ENCODE assay signal across 13 mouse cellular contexts in genomic region chr1:165590760-165591159, GRCm38 (mm10). TPM values are rescaled to one million over a fixed set of nuclear protein-coding genes. Genes with fewer than 3 reads are reported as not detected.
DNase-seq lines count a peak whose midpoint lies in the region; ATAC-seq and TF ChIP-seq lines count a peak whose summit lies in the region.
"Had no signal": no experiment of that assay in that cellular context is flagged by ENCODE, and none has a peak within 500 bp of the region (broad histone marks: within the 10 kb centered on the region; RNA-seq: fewer than 3 reads in every experiment).

No protein-coding gene starts in this region.

- 26% methylated on average over 8 of the region's 8 CpGs for WGBS in heart, adult 2 months
- 73% methylated on average over 8 of the region's 8 CpGs for WGBS in kidney, embryonic 15.5 days
- 82% methylated on average over 8 of the region's 8 CpGs for WGBS in midbrain, embryonic 11.5 days
- WGBS in midbrain, postnatal 0 days: 82% methylated on average over 8 of the region's 8 CpGs
- 70% methylated on average over 8 of the region's 8 CpGs for WGBS in stomach, embryonic 14.5 days

- TF ChIP-seq EP300 in heart, adult 2 months (IDR thresholded peaks at IDR 0.05; ENCODE audit: insufficient read depth, low read depth, low read length): no peak

- H3K36me3 ChIP-seq in heart, adult 2 months (ENCODE audit: control insufficient read depth, insufficient read depth, low read length): no peaks in the 10 kb centered on the region
- peaks cover 53% of the 10 kb centered on the region for H3K36me3 ChIP-seq in kidney, embryonic 15.5 days
- H3K36me3 ChIP-seq in midbrain, embryonic 11.5 days (ENCODE audit: control insufficient read depth, insufficient read depth, low read length): peaks cover 7% of the 10 kb centered on the region; the same call in 1 of the 2 replicates
- H3K36me3 ChIP-seq in midbrain, postnatal 0 days (ENCODE audit: insufficient read depth, low read length): peaks cover 29% of the 10 kb centered on the region
- peaks cover 38% of the 10 kb centered on the region for H3K36me3 ChIP-seq in stomach, embryonic 14.5 days (ENCODE audit: control insufficient read depth, insufficient read depth, low read length)

- no peak for DNase-seq in heart, adult 2 months
- no peak for DNase-seq in heart, adult 8-10 months (ENCODE audit: low spot score)
- DNase-seq in kidney, adult 9 months: no peak
- peak; percentile 62 for DNase-seq in midbrain, embryonic 11.5 days (ENCODE audit: low spot score, missing footprints)
- DNase-seq in midbrain, postnatal 0 days (ENCODE audit: low spot score): no peak
- no peak for DNase-seq in spleen, postnatal 14 days (ENCODE audit: low spot score in 2 of 2)
- DNase-seq: cerebellum, postnatal 10 days; liver, embryonic 13.5 days; retina, postnatal 1 day had no signal

- no peak for TF ChIP-seq POLR2A in heart, adult 2 months (IDR thresholded peaks at IDR 0.05; ENCODE audit: insufficient read depth, low read depth, low read length)

- ATAC-seq in kidney, embryonic 15.5 days (replicated peaks; ENCODE audit: low FRiP score): no peak
- ATAC-seq in midbrain, embryonic 11.5 days (ENCODE audit: low FRiP score): no peak
- no peak for ATAC-seq in midbrain, postnatal 0 days (ENCODE audit: low FRiP score)
- no peak for ATAC-seq in stomach, embryonic 14.5 days (ENCODE audit: insufficient number of reproducible peaks, insufficient read depth, low FRiP score, low read depth)

- H3K4me1 ChIP-seq in heart, adult 2 months (ENCODE audit: control insufficient read depth, insufficient read depth, low read length): peaks cover 5% of the 10 kb centered on the region
- peaks cover 53% of the 10 kb centered on the region for H3K4me1 ChIP-seq in kidney, embryonic 15.5 days
- no peaks in the 10 kb centered on the region for H3K4me1 ChIP-seq in midbrain, embryonic 11.5 days (ENCODE audit: control insufficient read depth, insufficient read depth, low read length)
- H3K4me1 ChIP-seq in midbrain, postnatal 0 days (ENCODE audit: insufficient read depth, low read length): no peaks in the 10 kb centered on the region
- H3K4me1 ChIP-seq in stomach, embryonic 14.5 days (ENCODE audit: control insufficient read depth, insufficient read depth, low read length): peaks cover 15% of the 10 kb centered on the region

- no peaks in the 10 kb centered on the region for H3K9me3 ChIP-seq in kidney, embryonic 15.5 days (replicated peaks)
- H3K9me3 ChIP-seq in midbrain, embryonic 11.5 days (ENCODE audit: control insufficient read depth, low read length): no peaks in the 10 kb centered on the region
- H3K9me3 ChIP-seq in midbrain, postnatal 0 days (ENCODE audit: low read length): no peaks in the 10 kb centered on the region
- H3K9me3 ChIP-seq in stomach, embryonic 14.5 days (ENCODE audit: control insufficient read depth, low read depth, low read length): no peaks in the 10 kb centered on the region
- H3K9me3 ChIP-seq: hindbrain, embryonic 15.5 days; liver, embryonic 13.5 days; midbrain, embryonic 10.5 days had no signal

- H3K4me2 ChIP-seq in kidney, embryonic 15.5 days: no peak overlapping the region
- no peak overlapping the region for H3K4me2 ChIP-seq in midbrain, embryonic 11.5 days
- H3K4me2 ChIP-seq in midbrain, postnatal 0 days (ENCODE audit: low read depth, low read length, poor library complexity, severe bottlenecking): no peak overlapping the region
- H3K4me2 ChIP-seq in stomach, embryonic 14.5 days (replicated peaks; ENCODE audit: low read depth, low read length): no peak overlapping the region
- H3K4me2 ChIP-seq: hindbrain, embryonic 15.5 days; liver, embryonic 13.5 days had no signal

- intact Hi-C loops in heart, adult 2 months (cut with DNase I): no loop called here

- no peak for TF ChIP-seq CTCF in heart, adult 2 months (IDR thresholded peaks at IDR 0.05)
- TF ChIP-seq CTCF in midbrain, postnatal 0 days (IDR thresholded peaks at IDR 0.05): no peak

- no peak overlapping the region for H3K4me3 ChIP-seq in heart, adult 2 months
- H3K4me3 ChIP-seq in kidney, embryonic 15.5 days (replicated peaks): no peak overlapping the region
- no peak overlapping the region for H3K4me3 ChIP-seq in midbrain, embryonic 11.5 days (ENCODE audit: low read depth, low read length)
- no peak overlapping the region for H3K4me3 ChIP-seq in midbrain, postnatal 0 days (ENCODE audit: low read depth, low read length)
- H3K4me3 ChIP-seq in stomach, embryonic 14.5 days (ENCODE audit: low read depth, low read length): no peak overlapping the region
- H3K4me3 ChIP-seq: hindbrain, embryonic 15.5 days; liver, embryonic 13.5 days; midbrain, embryonic 10.5 days had no signal

- H3K79me2 ChIP-seq in heart, adult 2 months (replicated peaks; ENCODE audit: control insufficient read depth, insufficient read depth, low read length): no peaks in the 10 kb centered on the region

- no peak overlapping the region for H3K9ac ChIP-seq in heart, adult 2 months (ENCODE audit: low read depth, low read length)
- H3K9ac ChIP-seq in kidney, embryonic 15.5 days: no peak overlapping the region
- no peak overlapping the region for H3K9ac ChIP-seq in midbrain, embryonic 11.5 days (ENCODE audit: low read length)
- no peak overlapping the region for H3K9ac ChIP-seq in midbrain, postnatal 0 days (replicated peaks; ENCODE audit: low read length, poor library complexity, severe bottlenecking)
- H3K9ac ChIP-seq in stomach, embryonic 14.5 days (replicated peaks; ENCODE audit: low read depth, low read length): no peak overlapping the region
- H3K9ac ChIP-seq: hindbrain, embryonic 15.5 days; liver, embryonic 13.5 days had no signal

- H3K27me3 ChIP-seq in heart, adult 2 months (ENCODE audit: control insufficient read depth, insufficient read depth, low read length): no peaks in the 10 kb centered on the region
- no peaks in the 10 kb centered on the region for H3K27me3 ChIP-seq in kidney, embryonic 15.5 days
- no peaks in the 10 kb centered on the region for H3K27me3 ChIP-seq in midbrain, embryonic 11.5 days (ENCODE audit: control insufficient read depth, insufficient read depth, low read length)
- no peaks in the 10 kb centered on the region for H3K27me3 ChIP-seq in midbrain, postnatal 0 days (ENCODE audit: insufficient read depth, low read length)
- H3K27me3 ChIP-seq in stomach, embryonic 14.5 days (ENCODE audit: control insufficient read depth, insufficient read depth, low read length): no peaks in the 10 kb centered on the region
- H3K27me3 ChIP-seq: hindbrain, embryonic 15.5 days; liver, embryonic 13.5 days had no signal

- H3K27ac ChIP-seq in heart, adult 2 months: peak overlapping the region; percentile 92
- peak overlapping the region; percentile 88 for H3K27ac ChIP-seq in kidney, embryonic 15.5 days
- no peak overlapping the region for H3K27ac ChIP-seq in midbrain, embryonic 11.5 days (ENCODE audit: low read depth, low read length)
- no peak overlapping the region for H3K27ac ChIP-seq in midbrain, postnatal 0 days (ENCODE audit: low read depth, low read length)
- H3K27ac ChIP-seq in stomach, embryonic 14.5 days (ENCODE audit: low read length): peak overlapping the region; percentile 5; the same call in 1 of the 2 replicates
- H3K27ac ChIP-seq: hindbrain, embryonic 15.5 days; midbrain, embryonic 10.5 days had no signal

RNA-seq across cellular contexts. Expression of gene Mpzl1, which starts 43.6 kb away (rescaled TPM):
- total RNA-seq in heart, adult 2 months (2021): 10 to 100 TPM; 15.1 to 19.7 TPM
- 18.3 and 25.6 TPM in 2 replicates for polyA plus RNA-seq in heart, adult 2 months (2012; rRNA removed)
- 10 to 100 TPM; 12.3 to 13.6 (median 12.4) TPM for total RNA-seq in heart, adult 8-10 months (2022)
- 203 and 207 TPM in 2 replicates for polyA plus RNA-seq in kidney, embryonic 15.5 days (2015; fragmentation: Nextera tagmentation; extraction: Ambion mirVana)
- polyA plus RNA-seq in midbrain, embryonic 11.5 days (2014; fragmentation: Nextera tagmentation; extraction: Ambion mirVana): 141 and 144 TPM in 2 replicates
- 29.7 and 38.2 TPM in 2 replicates for total RNA-seq in midbrain, postnatal 0 days (2014; rRNA removed)
- polyA plus RNA-seq in midbrain, postnatal 0 days (2015; fragmentation: Nextera tagmentation; extraction: Ambion mirVana): 138 and 146 TPM in 2 replicates
- polyA plus RNA-seq in stomach, embryonic 14.5 days (2014; fragmentation: Nextera tagmentation; extraction: Ambion mirVana): 201 and 203 TPM in 2 replicates

Comparison
In these comparisons a context has a peak if more than half of its experiments do, and no peak if none do; other contexts are left out.
1. H3K27ac ChIP-seq: peak in heart, adult 2 months (single experiment), kidney, embryonic 15.5 days (single experiment) and stomach, embryonic 14.5 days (single experiment); none in midbrain, embryonic 11.5 days (single experiment) and midbrain, postnatal 0 days (single experiment).